Mouse (Mus musculus): ENCODE measurements around the gene Pet100. TPM values are rescaled to one million over a fixed set of nuclear protein-coding genes. Genes with fewer than 3 reads are reported as not detected.
A peak's percentile ranks its signal among the peaks of the same experiment; 100 is the strongest.

Gene Pet100
- polyA plus RNA-seq, 1 experiment from 2014 or later: 112 TPM

GRCm38 (mm10) chr8:3594466-3594865, 26.9 kb upstream of the Pet100 start:
- no peak overlapping the region for H3K9ac ChIP-seq
- no peaks in the 10 kb centered on the region for H3K27me3 ChIP-seq
- H3K27ac ChIP-seq: no peak overlapping the region
- H3K9me3 ChIP-seq: no peaks in the 10 kb centered on the region
- H3K4me1 ChIP-seq: peaks cover 10% of the 10 kb centered on the region
- ATAC-seq (ENCODE audit: insufficient number of reproducible peaks, insufficient read depth, low FRiP score, low TSS enrichment, low read depth): no peak
- peaks cover 10% of the 10 kb centered on the region; the same call in 1 of the 2 replicates for H3K36me3 ChIP-seq
- H3K4me3 ChIP-seq: no peak overlapping the region
- H3K4me2 ChIP-seq: no peak overlapping the region
- 79% methylated on average over 2 of the region's 2 CpGs for WGBS

- no peak for ATAC-seq (ENCODE audit: insufficient number of reproducible peaks, insufficient read depth, low FRiP score, low TSS enrichment, low read depth)
- whole genome bisulfite sequencing: 69% methylated on average over 3 of the region's 3 CpGs
Measured at GRCm38 (mm10) chr8:3598054-3598453, 23.3 kb upstream of the Pet100 start.

GRCm38 (mm10) chr8:3599219-3599618, 22.1 kb upstream of the Pet100 start:
- H3K27ac ChIP-seq: no peak overlapping the region
- H3K4me1 ChIP-seq: peaks cover 10% of the 10 kb centered on the region
- H3K9me3 ChIP-seq: no peaks in the 10 kb centered on the region
- H3K27me3 ChIP-seq: no peaks in the 10 kb centered on the region
- H3K4me3 ChIP-seq: no peak overlapping the region
- no peak for ATAC-seq (ENCODE audit: insufficient number of reproducible peaks, insufficient read depth, low FRiP score, low TSS enrichment, low read depth)
- 57% methylated on average over 1 of the region's 1 CpGs for WGBS
- H3K36me3 ChIP-seq: peaks cover 33% of the 10 kb centered on the region
- no peak overlapping the region for H3K4me2 ChIP-seq
- H3K9ac ChIP-seq: no peak overlapping the region

More at GRCm38 (mm10) chr8:3598054-3598453, 23.3 kb upstream of the Pet100 start:
- H3K27ac ChIP-seq: no peak overlapping the region
- H3K27me3 ChIP-seq: no peaks in the 10 kb centered on the region
- H3K4me1 ChIP-seq: peaks cover 10% of the 10 kb centered on the region
- no peak overlapping the region for H3K9ac ChIP-seq
- no peak overlapping the region for H3K4me2 ChIP-seq
- no peak overlapping the region for H3K4me3 ChIP-seq
- H3K36me3 ChIP-seq: peaks cover 22% of the 10 kb centered on the region
- H3K9me3 ChIP-seq: no peaks in the 10 kb centered on the region

GRCm38 (mm10) chr8:3600401-3600800, 20.9 kb upstream of the Pet100 start:
- no peak overlapping the region for H3K4me3 ChIP-seq
- no peaks in the 10 kb centered on the region for H3K27me3 ChIP-seq
- H3K4me1 ChIP-seq: no peaks in the 10 kb centered on the region
- no peak overlapping the region for H3K27ac ChIP-seq
- WGBS: 88% methylated on average over 6 of the region's 6 CpGs
- no peaks in the 10 kb centered on the region for H3K9me3 ChIP-seq
- ATAC-seq (ENCODE audit: insufficient number of reproducible peaks, insufficient read depth, low FRiP score, low TSS enrichment, low read depth): no peak
- peaks cover 37% of the 10 kb centered on the region for H3K36me3 ChIP-seq
- no peak overlapping the region for H3K9ac ChIP-seq
- no peak overlapping the region for H3K4me2 ChIP-seq

- no peaks in the 10 kb centered on the region for H3K9me3 ChIP-seq
- H3K27me3 ChIP-seq: no peaks in the 10 kb centered on the region
- peaks cover 60% of the 10 kb centered on the region for H3K36me3 ChIP-seq
- H3K4me3 ChIP-seq: no peak overlapping the region
- no peak overlapping the region for H3K9ac ChIP-seq
- no peak overlapping the region for H3K4me2 ChIP-seq
- no peak overlapping the region for H3K27ac ChIP-seq
- 77% methylated on average over 13 of the region's 13 CpGs for WGBS
- H3K4me1 ChIP-seq: no peaks in the 10 kb centered on the region
- ATAC-seq (ENCODE audit: insufficient number of reproducible peaks, insufficient read depth, low FRiP score, low TSS enrichment, low read depth): no peak
Measured at GRCm38 (mm10) chr8:3603439-3603838, 17.9 kb upstream of the Pet100 start.

GRCm38 (mm10) chr8:3606593-3606992, 14.8 kb upstream of the Pet100 start:
- H3K4me1 ChIP-seq: peaks cover 8% of the 10 kb centered on the region
- 83% methylated on average over 16 of the region's 16 CpGs for WGBS
- ATAC-seq (ENCODE audit: insufficient number of reproducible peaks, insufficient read depth, low FRiP score, low TSS enrichment, low read depth): no peak

GRCm38 (mm10) chr8:3607822-3608221, 13.5 kb upstream of the Pet100 start:
- H3K4me3 ChIP-seq: no peak overlapping the region
- peaks cover 84% of the 10 kb centered on the region for H3K36me3 ChIP-seq
- H3K4me1 ChIP-seq: peaks cover 8% of the 10 kb centered on the region
- H3K9ac ChIP-seq: no peak overlapping the region
- no peak for ATAC-seq (ENCODE audit: insufficient number of reproducible peaks, insufficient read depth, low FRiP score, low TSS enrichment, low read depth)
- H3K27me3 ChIP-seq: no peaks in the 10 kb centered on the region
- H3K4me2 ChIP-seq: no peak overlapping the region
- WGBS: 88% methylated on average over 7 of the region's 7 CpGs
- no peaks in the 10 kb centered on the region for H3K9me3 ChIP-seq
- H3K27ac ChIP-seq: no peak overlapping the region

More at GRCm38 (mm10) chr8:3606593-3606992, 14.8 kb upstream of the Pet100 start:
- Histone ChIP-seq H3K36me3 (peaks cover 79% of the 10 kb centered on the region), H3K9ac (no peak overlapping the region), H3K9me3 (no peaks in the 10 kb centered on the region), H3K27ac (no peak overlapping the region), H3K27me3 (no peaks in the 10 kb centered on the region), H3K4me2 (no peak overlapping the region), H3K4me3 (no peak overlapping the region)

GRCm38 (mm10) chr8:3609046-3609815, 12.1 kb upstream of the Pet100 start:
- H3K4me2 ChIP-seq: no peak overlapping the region
- H3K36me3 ChIP-seq: peaks cover 85% of the 10 kb centered on the region
- H3K27ac ChIP-seq: peak overlapping the region; percentile 45; the same call in 1 of the 2 replicates
- ATAC-seq (ENCODE audit: insufficient number of reproducible peaks, insufficient read depth, low FRiP score, low TSS enrichment, low read depth): no peak
- no peaks in the 10 kb centered on the region for H3K9me3 ChIP-seq
- no peak overlapping the region for H3K9ac ChIP-seq
- WGBS: 70% methylated on average over 12 of the region's 12 CpGs
- peaks cover 8% of the 10 kb centered on the region for H3K4me1 ChIP-seq
- H3K4me3 ChIP-seq: no peak overlapping the region
- no peaks in the 10 kb centered on the region for H3K27me3 ChIP-seq

GRCm38 (mm10) chr8:3609816-3610150, 11.6 kb upstream of the Pet100 start:
- Histone ChIP-seq H3K36me3 (peaks cover 86% of the 10 kb centered on the region), H3K4me1 (peaks cover 8% of the 10 kb centered on the region), H3K9ac (no peak overlapping the region), H3K27ac (peak overlapping the region; percentile 45; the same call in 1 of the 2 replicates), H3K4me3 (no peak overlapping the region), H3K4me2 (no peak overlapping the region), H3K9me3 (no peaks in the 10 kb centered on the region), H3K27me3 (no peaks in the 10 kb centered on the region)
- 58% methylated on average over 6 of the region's 6 CpGs for WGBS
- no peak for ATAC-seq (ENCODE audit: insufficient number of reproducible peaks, insufficient read depth, low FRiP score, low TSS enrichment, low read depth)

- H3K9ac ChIP-seq: peak overlapping the region; percentile 79
- 63% methylated on average over 8 of the region's 8 CpGs for WGBS
Measured at GRCm38 (mm10) chr8:3622119-3622518, 771 bp downstream of the Pet100 start.

GRCm38 (mm10) chr8:3625445-3625844, 4.1 kb downstream of the Pet100 start, which contains the start of gene Pcp2:
Gene Pcp2 (minus strand): TSS chr8:3625545.
- WGBS: 69% methylated on average over 1 of the region's 1 CpGs
- peaks cover 9% of the 10 kb centered on the region for H3K4me1 ChIP-seq
- peaks cover 20% of the 10 kb centered on the region for H3K27me3 ChIP-seq
- ATAC-seq (ENCODE audit: insufficient number of reproducible peaks, insufficient read depth, low FRiP score, low TSS enrichment, low read depth): no peak
- no peak within 1 kb of the TSS for H3K27ac ChIP-seq
- no peak within 1 kb of the TSS for H3K4me3 ChIP-seq
- no peak within 1 kb of the TSS for H3K9ac ChIP-seq
- H3K4me2 ChIP-seq: no peak within 1 kb of the TSS
- no peaks in the 10 kb centered on the region for H3K9me3 ChIP-seq
- H3K36me3 ChIP-seq: no peaks in the 10 kb centered on the region

More at GRCm38 (mm10) chr8:3622119-3622518, 771 bp downstream of the Pet100 start:
- H3K36me3 ChIP-seq: peaks cover 18% of the 10 kb centered on the region
- H3K9me3 ChIP-seq: no peaks in the 10 kb centered on the region
- ATAC-seq (ENCODE audit: insufficient number of reproducible peaks, insufficient read depth, low FRiP score, low TSS enrichment, low read depth): no peak
- H3K27ac ChIP-seq: no peak overlapping the region
- peak overlapping the region; percentile 79 for H3K4me3 ChIP-seq
- H3K4me2 ChIP-seq: peak overlapping the region; percentile 76
- no peaks in the 10 kb centered on the region for H3K27me3 ChIP-seq
- H3K4me1 ChIP-seq: peaks cover 18% of the 10 kb centered on the region

GRCm38 (mm10) chr8:3626971-3627370, 5.6 kb downstream of the Pet100 start:
- no peak for ATAC-seq (ENCODE audit: insufficient number of reproducible peaks, insufficient read depth, low FRiP score, low TSS enrichment, low read depth)
- 59% methylated on average over 5 of the region's 5 CpGs for WGBS

More at GRCm38 (mm10) chr8:3626971-3627370, 5.6 kb downstream of the Pet100 start:
- peaks cover 31% of the 10 kb centered on the region for H3K27me3 ChIP-seq
- no peak overlapping the region for H3K27ac ChIP-seq
- H3K4me2 ChIP-seq: no peak overlapping the region
- H3K9me3 ChIP-seq: no peaks in the 10 kb centered on the region
- no peak overlapping the region for H3K4me3 ChIP-seq
- H3K36me3 ChIP-seq: no peaks in the 10 kb centered on the region
- no peak overlapping the region for H3K9ac ChIP-seq
- H3K4me1 ChIP-seq: peaks cover 13% of the 10 kb centered on the region

Data from embryonic facial prominence, embryonic 13.5 days (tissue).